ENCODE assay signal across 28 mouse cellular contexts in the genomic region with DNA sequence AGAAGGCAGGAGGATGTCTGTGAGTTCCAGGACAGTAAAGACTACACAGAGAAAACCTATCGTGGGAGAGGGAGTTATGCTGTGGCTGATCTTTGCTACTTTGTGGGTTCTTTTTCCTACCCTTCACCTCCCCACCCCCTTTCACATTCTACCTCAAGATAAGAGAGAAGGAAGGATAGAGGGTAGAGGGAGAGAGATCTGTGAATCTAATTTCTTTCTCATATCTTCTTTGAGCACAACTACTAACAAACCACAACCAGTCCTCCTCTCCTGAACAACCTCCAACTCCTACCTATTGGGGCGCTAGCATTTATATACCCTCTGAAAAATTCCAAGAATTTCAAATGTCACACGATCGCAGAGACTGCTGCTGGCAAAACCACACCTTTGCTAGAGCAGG. TPM values are rescaled to one million over a fixed set of nuclear protein-coding genes. Genes with fewer than 3 reads are reported as not detected.
DNase-seq lines count a peak whose midpoint lies in the region; ATAC-seq lines count a peak whose summit lies in the region.
"Had no signal": no experiment of that assay in that cellular context is flagged by ENCODE, and none has a peak within 500 bp of the region (broad histone marks: within the 10 kb centered on the region; RNA-seq: fewer than 3 reads in every experiment).

No protein-coding gene starts in this region.

- no peak overlapping the region for H3K4me3 ChIP-seq in liver, embryonic 11.5 days (ENCODE audit: low read depth, low read length)
- no peak overlapping the region for H3K4me3 ChIP-seq in liver, embryonic 13.5 days (replicated peaks)
- H3K4me3 ChIP-seq in forebrain, embryonic 16.5 days (replicated peaks; ENCODE audit: low read length), result no peak overlapping the region
- H3K4me3 ChIP-seq: embryonic facial prominence, embryonic 12.5 days; forebrain, embryonic 15.5 days; heart, embryonic 13.5 days; hindbrain, embryonic 15.5 days; layer of hippocampus, adult 2 months had no signal

- 62% methylated on average over 4 of the region's 4 CpGs for WGBS in liver, embryonic 11.5 days
- 18% methylated on average over 4 of the region's 4 CpGs for WGBS in liver, embryonic 13.5 days (ENCODE audit: insufficient replicate concordance)
- WGBS in forebrain, embryonic 16.5 days, result 94% methylated on average over 4 of the region's 4 CpGs

- 0 out of 2 replicates have a peak overlapping the region, but pooled peaks have one; percentile 23 for H3K4me2 ChIP-seq in liver, embryonic 11.5 days
- H3K4me2 ChIP-seq in liver, embryonic 13.5 days, result no peak overlapping the region
- no peak overlapping the region for H3K4me2 ChIP-seq in forebrain, embryonic 16.5 days (ENCODE audit: low read length)
- H3K4me2 ChIP-seq: embryonic facial prominence, embryonic 12.5 days; forebrain, embryonic 15.5 days; heart, embryonic 13.5 days; hindbrain, embryonic 15.5 days had no signal

- H3K27ac ChIP-seq in liver, embryonic 11.5 days (ENCODE audit: low read depth, low read length), result peak overlapping the region; percentile 38; the same call in 1 of the 2 replicates
- H3K27ac ChIP-seq in liver, embryonic 13.5 days, result peak overlapping the region; percentile 63
- no peak overlapping the region for H3K27ac ChIP-seq in forebrain, embryonic 16.5 days (ENCODE audit: low read length)
- H3K27ac ChIP-seq: embryonic facial prominence, embryonic 12.5 days; forebrain, embryonic 15.5 days; heart, embryonic 13.5 days; hindbrain, embryonic 15.5 days; layer of hippocampus, adult 2 months had no signal

- H3K36me3 ChIP-seq in liver, embryonic 11.5 days (ENCODE audit: control insufficient read depth, insufficient read depth, low read length), result peaks cover 51% of the 10 kb centered on the region; the same call in 1 of the 2 replicates
- H3K36me3 ChIP-seq in liver, embryonic 13.5 days, result peaks cover 96% of the 10 kb centered on the region
- H3K36me3 ChIP-seq in forebrain, embryonic 16.5 days (ENCODE audit: control insufficient read depth, insufficient read depth), result peaks cover 33% of the 10 kb centered on the region

- ATAC-seq in liver, embryonic 11.5 days (replicated peaks; ENCODE audit: low FRiP score), result peak; percentile 84
- peak; percentile 77 for ATAC-seq in liver, embryonic 13.5 days (ENCODE audit: low read depth)
- peak; percentile 88 for ATAC-seq in megakaryocyte progenitor cell, adult 5-6 weeks (replicated peaks; ENCODE audit: poor library complexity)
- ATAC-seq in forebrain, embryonic 16.5 days, result no peak
- ATAC-seq in frontal cortex, adult (ENCODE audit: low TSS enrichment), result no peak
- ATAC-seq: forebrain, embryonic 15.5 days; inflammation-experienced regulatory T-cells, adult 6 months had no signal

- H3K9ac ChIP-seq in liver, embryonic 11.5 days (ENCODE audit: low read depth, low read length), result no peak overlapping the region
- no peak overlapping the region; the same call in 1 of the 2 replicates for H3K9ac ChIP-seq in liver, embryonic 13.5 days
- H3K9ac ChIP-seq in forebrain, embryonic 16.5 days (replicated peaks; ENCODE audit: low read depth, low read length), result no peak overlapping the region
- H3K9ac ChIP-seq: embryonic facial prominence, embryonic 12.5 days; forebrain, embryonic 15.5 days; heart, embryonic 13.5 days; hindbrain, embryonic 15.5 days had no signal

- H3K27me3 ChIP-seq in liver, embryonic 11.5 days (replicated peaks; ENCODE audit: control insufficient read depth, insufficient read depth, low read length), result no peaks in the 10 kb centered on the region
- no peaks in the 10 kb centered on the region for H3K27me3 ChIP-seq in liver, embryonic 13.5 days
- H3K27me3 ChIP-seq in forebrain, embryonic 16.5 days (replicated peaks; ENCODE audit: control insufficient read depth, insufficient read depth, low read length), result no peaks in the 10 kb centered on the region
- H3K27me3 ChIP-seq: CH12.LX; embryonic facial prominence, embryonic 12.5 days; forebrain, embryonic 15.5 days; heart, embryonic 13.5 days; hindbrain, embryonic 15.5 days had no signal

- intact Hi-C loops in left cerebral cortex, postnatal 25 days (cut with DNase I), result no loop called here

- peaks cover 4% of the 10 kb centered on the region; the same call in 1 of the 2 replicates for H3K4me1 ChIP-seq in liver, embryonic 11.5 days (replicated peaks; ENCODE audit: control insufficient read depth, insufficient read depth, low read length)
- peaks cover 16% of the 10 kb centered on the region for H3K4me1 ChIP-seq in liver, embryonic 13.5 days (replicated peaks)
- no peaks in the 10 kb centered on the region for H3K4me1 ChIP-seq in forebrain, embryonic 16.5 days (replicated peaks; ENCODE audit: control insufficient read depth, insufficient read depth, low read length)
- H3K4me1 ChIP-seq: embryonic facial prominence, embryonic 12.5 days; forebrain, embryonic 15.5 days; heart, embryonic 13.5 days; hindbrain, embryonic 15.5 days had no signal

- no peaks in the 10 kb centered on the region for H3K9me3 ChIP-seq in liver, embryonic 11.5 days (ENCODE audit: control insufficient read depth, low read length)
- H3K9me3 ChIP-seq in liver, embryonic 13.5 days (replicated peaks), result no peaks in the 10 kb centered on the region
- no peaks in the 10 kb centered on the region for H3K9me3 ChIP-seq in forebrain, embryonic 16.5 days (ENCODE audit: control insufficient read depth, low read length)
- H3K9me3 ChIP-seq: embryonic facial prominence, embryonic 12.5 days; forebrain, embryonic 15.5 days; heart, embryonic 13.5 days; hindbrain, embryonic 15.5 days had no signal

- DNase-seq in liver, embryonic 11.5 days (ENCODE audit: low spot score), result no peak
- DNase-seq in liver, result no peak
- DNase-seq in liver, embryonic 13.5 days, result no peak
- DNase-seq in left cerebral cortex, postnatal 25 days (ENCODE audit: low spot score in 2 of 2), result no peak
- DNase-seq: adrenal gland, postnatal 36 days; cerebellum, adult 11 months; cerebellum, adult 9-10 months; cerebellum, postnatal 36 days; embryo, embryonic 11 days; gastrocnemius, postnatal 10 days; heart, postnatal 10 days; kidney, adult 11 months; kidney, postnatal 36 days; lung, postnatal 36 days; midbrain, embryonic 14.5 days; retina, postnatal 1 day; right cerebral cortex, postnatal 25 days; thymus, postnatal 14 days had no signal

RNA-seq across cellular contexts. Expression of gene Fuk, which starts 24.4 kb away (rescaled TPM):
- polyA plus RNA-seq in liver, embryonic 11.5 days (2014; fragmentation: Nextera tagmentation; extraction: Ambion mirVana), result 6.8 and 9.0 TPM in 2 replicates
- 2.8 and 3.0 TPM in 2 replicates for polyA plus RNA-seq in liver, embryonic 13.5 days (2015; fragmentation: Nextera tagmentation; extraction: Ambion mirVana)
- 2.6 and 3.0 TPM in 2 replicates for total RNA-seq in megakaryocyte progenitor cell, adult 5-6 weeks (2015)
- 3.0 and 6.0 TPM in 2 replicates for total RNA-seq in megakaryocyte progenitor cell, adult 5-6 weeks (2017)
- polyA plus RNA-seq in forebrain, embryonic 16.5 days (2015; fragmentation: Nextera tagmentation; extraction: Ambion mirVana), result 8.2 and 8.4 TPM in 2 replicates
- total RNA-seq in left cerebral cortex, postnatal 25 days (2021), result 10 to 100 TPM; 15.9 to 19.0 TPM

RNA-seq across cellular contexts. Expression of gene Sf3b3, which starts 31.3 kb away (rescaled TPM):
- 187 and 214 TPM in 2 replicates for polyA plus RNA-seq in liver, embryonic 11.5 days (2014; fragmentation: Nextera tagmentation; extraction: Ambion mirVana)
- 75.4 and 92.7 TPM in 2 replicates for polyA plus RNA-seq in liver, embryonic 13.5 days (2015; fragmentation: Nextera tagmentation; extraction: Ambion mirVana)
- total RNA-seq in megakaryocyte progenitor cell, adult 5-6 weeks (2015), result 123 and 140 TPM in 2 replicates
- total RNA-seq in megakaryocyte progenitor cell, adult 5-6 weeks (2017), result 162 and 197 TPM in 2 replicates
- polyA plus RNA-seq in forebrain, embryonic 16.5 days (2015; fragmentation: Nextera tagmentation; extraction: Ambion mirVana), result 124 and 136 TPM in 2 replicates
- 10 to 100 TPM; 61.5 to 61.7 TPM for total RNA-seq in left cerebral cortex, postnatal 25 days (2021)

RNA-seq across cellular contexts. Expression of gene Cog4, which starts 31.5 kb away (rescaled TPM):
- 51.4 and 57.3 TPM in 2 replicates for polyA plus RNA-seq in liver, embryonic 11.5 days (2014; fragmentation: Nextera tagmentation; extraction: Ambion mirVana)
- polyA plus RNA-seq in liver, embryonic 13.5 days (2015; fragmentation: Nextera tagmentation; extraction: Ambion mirVana), result 32.0 and 36.5 TPM in 2 replicates
- total RNA-seq in megakaryocyte progenitor cell, adult 5-6 weeks (2015), result 10.7 and 11.2 TPM in 2 replicates
- 27.7 and 30.7 TPM in 2 replicates for total RNA-seq in megakaryocyte progenitor cell, adult 5-6 weeks (2017)
- polyA plus RNA-seq in forebrain, embryonic 16.5 days (2015; fragmentation: Nextera tagmentation; extraction: Ambion mirVana), result 65.0 and 69.3 TPM in 2 replicates
- total RNA-seq in left cerebral cortex, postnatal 25 days (2021), result 10 to 100 TPM; 55.8 to 56.3 TPM

RNA-seq across cellular contexts. Expression of gene St3gal2, which starts 41.9 kb away (rescaled TPM):
- polyA plus RNA-seq in liver, embryonic 11.5 days (2014; fragmentation: Nextera tagmentation; extraction: Ambion mirVana), result 21.9 and 22.0 TPM in 2 replicates
- 21.0 and 25.2 TPM in 2 replicates for polyA plus RNA-seq in liver, embryonic 13.5 days (2015; fragmentation: Nextera tagmentation; extraction: Ambion mirVana)
- 5.8 and 6.5 TPM in 2 replicates for total RNA-seq in megakaryocyte progenitor cell, adult 5-6 weeks (2015)
- 4.3 and 6.9 TPM in 2 replicates for total RNA-seq in megakaryocyte progenitor cell, adult 5-6 weeks (2017)
- polyA plus RNA-seq in forebrain, embryonic 16.5 days (2015; fragmentation: Nextera tagmentation; extraction: Ambion mirVana), result 24.7 and 25.2 TPM in 2 replicates
- total RNA-seq in left cerebral cortex, postnatal 25 days (2021), result 10 to 100 TPM; 86.2 to 88.7 TPM

Comparison
In these comparisons a context has a peak if more than half of its experiments do, and no peak if none do; other contexts are left out.
1. ATAC-seq: peak in liver, embryonic 11.5 days (single experiment), liver, embryonic 13.5 days (single experiment) and megakaryocyte progenitor cell, adult 5-6 weeks (single experiment); none in forebrain, embryonic 16.5 days (single experiment) and frontal cortex, adult (single experiment).